Mouse (Mus musculus): ENCODE data around the gene Map2k3. TPM values are rescaled to one million over a fixed set of nuclear protein-coding genes. Genes with fewer than 3 reads are reported as not detected.
A peak's percentile ranks its signal among the peaks of the same experiment; 100 is the strongest.
"Not testable (repeated sequence)": the region's sequence is repeated elsewhere in the genome, so short reads cannot be mapped to it uniquely, and the experiment has no call there.

Gene Map2k3
- 157 and 164 TPM in 2 replicates for polyA plus RNA-seq (2015; fragmentation: Nextera tagmentation; extraction: Ambion mirVana)

DNA sequence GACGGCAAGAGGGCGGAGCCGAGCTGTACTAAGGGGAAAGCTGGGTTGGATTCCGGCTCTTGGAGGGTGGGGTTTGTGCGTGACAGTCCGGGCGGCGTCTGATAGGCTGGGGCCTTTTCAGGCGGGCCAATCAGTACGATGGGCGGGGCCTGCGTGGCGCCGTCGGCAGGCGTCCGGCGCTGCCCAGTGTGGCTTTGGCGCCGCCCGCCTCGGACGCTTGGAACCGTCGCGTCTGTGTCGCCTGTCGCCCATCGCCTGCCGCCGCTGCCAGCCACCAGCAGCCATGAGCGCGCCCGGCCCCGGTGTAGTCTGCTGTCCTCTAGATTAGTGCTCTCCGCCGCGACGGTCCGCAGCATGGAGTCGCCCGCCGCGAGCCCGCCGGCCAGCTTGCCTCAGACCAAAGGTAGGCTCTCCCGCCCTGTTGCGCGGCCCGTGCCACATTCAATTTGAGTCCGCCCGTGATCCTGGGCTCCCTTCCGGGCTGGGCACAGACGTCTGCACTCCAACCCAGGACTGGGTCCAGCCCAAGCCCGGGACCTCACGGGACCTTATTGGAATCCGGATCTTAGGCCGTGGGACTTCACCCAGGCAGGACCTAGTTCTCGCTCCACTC is at the start of gene Map2k3:
TSS of gene Map2k3 (plus strand) at position 165 of the 613 bp plus-strand sequence.
- Histone ChIP-seq H3K4me3 (replicated peaks) (peak within 1 kb of the TSS; percentile 95), H3K27ac (peak within 1 kb of the TSS; percentile 94), H3K4me2 (peak within 1 kb of the TSS; percentile 90), H3K4me1 (replicated peaks) (peaks cover 76% of the 10 kb centered on the region), H3K27me3 (no peaks in the 10 kb centered on the region), H3K9me3 (replicated peaks) (no peaks in the 10 kb centered on the region), H3K36me3 (peaks cover 25% of the 10 kb centered on the region), H3K9ac (peak within 1 kb of the TSS; percentile 99)
- WGBS (ENCODE audit: insufficient replicate concordance), result under 1% methylated on average over 59 of the region's 59 CpGs
- DNase-seq (peak; percentile 97), ATAC-seq (ENCODE audit: low read depth) (peak; percentile 82)

GRCm38 (mm10) chr11:60882386-60882785 is 49.4 kb upstream of the Map2k3 start:
- DNase-seq, result no peak

GRCm38 (mm10) chr11:60886986-60887385 is 44.8 kb upstream of the Map2k3 start:
- not testable (repeated sequence) for H3K36me3 ChIP-seq; ATAC-seq (ENCODE audit: low read depth); H3K4me1 ChIP-seq (replicated peaks); H3K4me2 ChIP-seq; H3K4me3 ChIP-seq (replicated peaks); H3K9ac ChIP-seq; H3K27ac ChIP-seq; DNase-seq; H3K9me3 ChIP-seq (replicated peaks); H3K27me3 ChIP-seq
- 76% methylated on average over 3 of the region's 3 CpGs for WGBS (ENCODE audit: insufficient replicate concordance)

More at GRCm38 (mm10) chr11:60882386-60882785, 49.4 kb upstream of the Map2k3 start:
- no peaks in the 10 kb centered on the region for H3K36me3 ChIP-seq
- H3K27ac ChIP-seq, result no peak overlapping the region
- no peak overlapping the region for H3K4me3 ChIP-seq (replicated peaks)
- no peak overlapping the region for H3K9ac ChIP-seq
- WGBS (ENCODE audit: insufficient replicate concordance), result 61% methylated on average over 3 of the region's 3 CpGs
- H3K27me3 ChIP-seq, result no peaks in the 10 kb centered on the region
- peaks cover 20% of the 10 kb centered on the region for H3K4me1 ChIP-seq (replicated peaks)
- no peaks in the 10 kb centered on the region for H3K9me3 ChIP-seq (replicated peaks)
- H3K4me2 ChIP-seq, result no peak overlapping the region
- no peak for ATAC-seq (ENCODE audit: low read depth)

DNA sequence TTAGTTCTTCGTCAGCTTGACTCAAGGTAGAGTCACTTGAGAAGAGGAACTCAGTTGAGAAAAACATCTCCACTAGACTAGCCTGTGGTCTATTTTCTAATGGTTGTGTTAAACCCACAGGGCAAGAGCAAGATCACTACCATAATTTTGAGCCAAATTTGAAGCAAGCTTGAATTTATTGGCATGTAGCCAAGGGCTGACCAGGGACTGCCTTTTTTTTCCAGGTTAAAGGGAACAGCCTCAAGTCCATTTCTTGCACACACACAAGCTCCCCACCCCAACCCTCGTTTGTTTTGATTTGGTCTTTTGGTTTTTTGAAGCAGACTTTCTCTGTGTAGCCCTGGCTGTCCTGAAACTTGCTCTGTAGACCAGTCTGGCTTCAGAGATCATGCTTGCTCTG is 42.0 kb upstream of the Map2k3 start:
- Histone ChIP-seq H3K27me3 (no peaks in the 10 kb centered on the region), H3K27ac (no peak overlapping the region), H3K9me3 (replicated peaks) (no peaks in the 10 kb centered on the region), H3K4me2 (no peak overlapping the region), H3K4me3 (replicated peaks) (no peak overlapping the region), H3K9ac (no peak overlapping the region), H3K36me3 (no peaks in the 10 kb centered on the region), H3K4me1 (replicated peaks) (no peaks in the 10 kb centered on the region)
- WGBS (ENCODE audit: insufficient replicate concordance), result 46% methylated on average over 2 of the region's 2 CpGs
- DNase-seq, result no peak
- no peak for ATAC-seq (ENCODE audit: low read depth)

DNA sequence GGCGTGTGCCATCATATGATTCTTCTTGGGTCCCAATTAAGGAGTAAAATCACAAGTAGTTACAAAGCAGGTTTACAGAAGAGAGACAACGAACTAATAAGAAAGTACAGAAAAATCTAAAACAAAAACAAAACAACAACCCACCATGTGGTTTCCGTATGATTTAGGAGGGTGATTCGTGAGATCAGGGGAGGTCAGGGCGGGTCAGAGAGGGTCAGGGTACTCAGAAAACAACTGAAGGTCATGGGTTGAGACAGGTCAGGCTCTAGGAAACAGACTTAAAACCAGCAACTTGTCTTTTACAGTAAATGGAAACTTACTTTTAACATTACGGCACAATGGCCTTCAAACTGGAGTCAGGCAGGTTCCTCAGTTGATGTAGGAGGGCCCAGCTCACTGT is 41.5 kb upstream of the Map2k3 start:
- ATAC-seq (ENCODE audit: low read depth), result no peak
- H3K9ac ChIP-seq, result no peak overlapping the region
- no peaks in the 10 kb centered on the region for H3K4me1 ChIP-seq (replicated peaks)
- H3K4me2 ChIP-seq, result no peak overlapping the region
- no peaks in the 10 kb centered on the region for H3K27me3 ChIP-seq
- WGBS (ENCODE audit: insufficient replicate concordance), result 54% methylated on average over 6 of the region's 6 CpGs
- no peaks in the 10 kb centered on the region for H3K9me3 ChIP-seq (replicated peaks)
- H3K36me3 ChIP-seq, result no peaks in the 10 kb centered on the region
- DNase-seq, result no peak
- no peak overlapping the region for H3K4me3 ChIP-seq (replicated peaks)
- no peak overlapping the region for H3K27ac ChIP-seq

- no peaks in the 10 kb centered on the region for H3K27me3 ChIP-seq
- no peak overlapping the region for H3K9ac ChIP-seq
- H3K36me3 ChIP-seq, result no peaks in the 10 kb centered on the region
- DNase-seq (no peak), ATAC-seq (ENCODE audit: low read depth) (no peak)
- H3K4me3 ChIP-seq (replicated peaks), result no peak overlapping the region
- H3K4me1 ChIP-seq (replicated peaks), result no peaks in the 10 kb centered on the region
- no peak overlapping the region for H3K27ac ChIP-seq
- WGBS (ENCODE audit: insufficient replicate concordance), result 49% methylated on average over 3 of the region's 3 CpGs
- no peak overlapping the region for H3K4me2 ChIP-seq
- no peaks in the 10 kb centered on the region for H3K9me3 ChIP-seq (replicated peaks)
Observed at GRCm38 (mm10) chr11:60890744-60891143, 41.1 kb upstream of the Map2k3 start.

DNA sequence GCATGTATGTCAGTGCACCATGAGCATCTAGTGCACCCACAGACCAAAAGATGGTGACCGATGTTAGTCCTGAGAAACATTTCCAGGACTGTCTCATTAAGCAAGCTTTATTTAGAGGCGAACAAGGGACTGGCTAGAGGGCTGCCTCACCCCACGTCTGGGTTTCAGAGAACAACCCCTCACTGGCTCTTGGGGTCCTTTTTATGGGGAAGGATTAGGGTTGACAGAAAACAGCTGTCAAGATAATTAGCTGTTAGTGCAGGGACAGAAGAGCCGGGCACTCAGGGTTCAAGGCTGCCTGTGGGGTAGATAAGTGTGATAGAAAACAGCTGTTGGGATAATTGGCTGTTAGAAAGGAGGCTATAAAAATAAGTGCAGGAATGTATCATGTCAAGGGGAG is 35.9 kb upstream of the Map2k3 start:
- no peak for ATAC-seq (ENCODE audit: low read depth)
- Histone ChIP-seq H3K4me3 (replicated peaks) (no peak overlapping the region), H3K4me1 (replicated peaks) (no peaks in the 10 kb centered on the region), H3K27ac (no peak overlapping the region), H3K4me2 (no peak overlapping the region), H3K36me3 (no peaks in the 10 kb centered on the region), H3K9me3 (replicated peaks) (no peaks in the 10 kb centered on the region), H3K9ac (no peak overlapping the region), H3K27me3 (peaks cover 4% of the 10 kb centered on the region; the same call in 1 of the 2 replicates)
- no peak for DNase-seq
- WGBS (ENCODE audit: insufficient replicate concordance), result 40% methylated on average over 4 of the region's 4 CpGs

- 71% methylated on average over 7 of the region's 7 CpGs for WGBS (ENCODE audit: insufficient replicate concordance)
- H3K4me2 ChIP-seq, result no peak overlapping the region
- ATAC-seq (ENCODE audit: low read depth) (no peak), DNase-seq (no peak)
- peaks cover 7% of the 10 kb centered on the region for H3K4me1 ChIP-seq (replicated peaks)
- H3K36me3 ChIP-seq, result peaks cover 32% of the 10 kb centered on the region
- H3K9ac ChIP-seq, result no peak overlapping the region
- H3K4me3 ChIP-seq (replicated peaks), result no peak overlapping the region
- H3K27ac ChIP-seq, result no peak overlapping the region
- no peaks in the 10 kb centered on the region for H3K9me3 ChIP-seq (replicated peaks)
- H3K27me3 ChIP-seq, result peaks cover 7% of the 10 kb centered on the region; the same call in 1 of the 2 replicates
Observed at GRCm38 (mm10) chr11:60902001-60902400, 29.8 kb upstream of the Map2k3 start.

- Histone ChIP-seq H3K9ac (no peak overlapping the region), H3K4me1 (replicated peaks) (peaks cover 7% of the 10 kb centered on the region), H3K4me3 (replicated peaks) (no peak overlapping the region), H3K36me3 (peaks cover 32% of the 10 kb centered on the region), H3K9me3 (replicated peaks) (no peaks in the 10 kb centered on the region), H3K27ac (no peak overlapping the region), H3K27me3 (peaks cover 7% of the 10 kb centered on the region; the same call in 1 of the 2 replicates), H3K4me2 (no peak overlapping the region)
- DNase-seq (no peak), ATAC-seq (ENCODE audit: low read depth) (0 out of 2 replicates have a peak, but pooled peaks have one; percentile 38)
- 74% methylated on average over 4 of the region's 4 CpGs for WGBS (ENCODE audit: insufficient replicate concordance)
Observed at GRCm38 (mm10) chr11:60902486-60902885, 29.3 kb upstream of the Map2k3 start.

DNA sequence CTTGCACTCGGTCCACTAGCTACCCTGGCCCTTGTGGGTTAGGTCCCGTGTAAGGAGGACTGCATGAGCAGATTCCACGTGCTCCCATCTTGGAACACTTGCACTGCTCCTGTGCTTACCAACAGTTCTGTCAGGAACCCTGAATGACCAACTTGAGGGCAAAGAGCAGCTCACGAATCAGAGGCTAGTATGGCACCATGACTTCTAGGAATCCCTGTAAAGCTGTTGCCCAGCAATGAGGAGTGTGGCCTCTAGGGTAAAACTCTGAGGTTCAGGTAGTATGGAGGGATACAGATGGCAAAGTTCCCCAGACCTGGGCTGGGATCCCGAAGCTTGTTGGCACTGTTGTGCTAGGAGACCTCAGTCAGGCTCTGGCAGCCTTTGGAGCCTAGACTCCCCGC is 28.2 kb upstream of the Map2k3 start:
- Histone ChIP-seq H3K27ac (no peak overlapping the region), H3K4me2 (no peak overlapping the region), H3K4me1 (replicated peaks) (peaks cover 7% of the 10 kb centered on the region), H3K36me3 (peaks cover 32% of the 10 kb centered on the region), H3K9me3 (replicated peaks) (no peaks in the 10 kb centered on the region), H3K27me3 (peaks cover 7% of the 10 kb centered on the region; the same call in 1 of the 2 replicates), H3K9ac (no peak overlapping the region), H3K4me3 (replicated peaks) (no peak overlapping the region)
- WGBS (ENCODE audit: insufficient replicate concordance), result 77% methylated on average over 6 of the region's 6 CpGs
- DNase-seq (no peak), ATAC-seq (ENCODE audit: low read depth) (no peak)

DNA sequence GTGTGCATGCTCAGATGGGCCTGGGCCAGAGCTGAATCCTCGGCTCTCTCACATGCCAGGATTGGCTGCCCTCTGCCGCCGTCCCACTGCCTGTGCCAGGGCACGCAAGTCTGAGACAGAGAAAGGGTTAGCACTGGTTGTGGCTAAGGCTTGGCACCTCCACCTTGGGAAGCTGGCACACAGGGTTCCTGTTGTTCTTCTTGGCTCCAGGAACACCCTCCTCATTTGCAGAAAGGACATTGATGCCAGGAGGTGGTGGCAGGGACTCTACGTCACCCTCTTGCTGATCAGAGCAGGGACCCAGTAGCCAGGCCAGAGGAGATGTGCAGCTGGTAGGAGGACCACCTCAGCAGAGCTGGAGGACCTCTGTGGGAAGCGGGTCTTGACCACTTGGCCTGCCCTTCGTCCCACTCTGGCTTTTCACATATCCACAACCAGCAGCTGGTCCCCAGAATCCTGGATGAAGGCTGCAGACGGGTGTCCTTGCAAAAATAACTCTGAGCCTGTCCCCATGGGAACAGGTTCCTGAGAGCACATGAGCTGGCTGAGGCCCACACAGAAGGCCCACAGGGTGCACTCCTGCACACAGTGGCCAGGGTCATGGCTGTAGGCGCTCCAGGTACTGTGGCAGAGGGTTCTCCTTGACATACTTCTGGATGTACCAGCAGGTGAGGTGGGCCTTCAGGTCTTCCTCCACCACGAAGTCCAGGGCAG is 26.3 kb upstream of the Map2k3 start:
- ATAC-seq (ENCODE audit: low read depth) (no peak), DNase-seq (no peak)
- Histone ChIP-seq H3K4me1 (replicated peaks) (peaks cover 11% of the 10 kb centered on the region), H3K4me3 (replicated peaks) (no peak overlapping the region), H3K9ac (no peak overlapping the region), H3K36me3 (peaks cover 32% of the 10 kb centered on the region), H3K27me3 (0 out of 2 replicates have a peak, but pooled peaks cover 3% of the 10 kb centered on the region), H3K27ac (no peak overlapping the region), H3K4me2 (no peak overlapping the region), H3K9me3 (replicated peaks) (no peaks in the 10 kb centered on the region)
- WGBS (ENCODE audit: insufficient replicate concordance), result 85% methylated on average over 10 of the region's 10 CpGs
